Mouse (Mus musculus) embryonic fibroblast, embryonic 13.5 days (primary cell): Measurements from ENCODE around the gene Rnf212b.

Experiments
- CTCF ChIP-seq: IDR thresholded peaks from 2 replicates; pipeline ENCODE4 v1.5.1; 2011; ENCODE audit warnings: mild to moderate bottlenecking, control low read depth, low read length, moderate library complexity, borderline replicate concordance; ENCODE audit not compliant: insufficient read depth
- POLR2A ChIP-seq: IDR thresholded peaks from 2 replicates; pipeline ENCODE4 v1.6.1; 2011; ENCODE audit warnings: low read depth, mild to moderate bottlenecking, control low read depth, low read length, moderate library complexity

DNA sequence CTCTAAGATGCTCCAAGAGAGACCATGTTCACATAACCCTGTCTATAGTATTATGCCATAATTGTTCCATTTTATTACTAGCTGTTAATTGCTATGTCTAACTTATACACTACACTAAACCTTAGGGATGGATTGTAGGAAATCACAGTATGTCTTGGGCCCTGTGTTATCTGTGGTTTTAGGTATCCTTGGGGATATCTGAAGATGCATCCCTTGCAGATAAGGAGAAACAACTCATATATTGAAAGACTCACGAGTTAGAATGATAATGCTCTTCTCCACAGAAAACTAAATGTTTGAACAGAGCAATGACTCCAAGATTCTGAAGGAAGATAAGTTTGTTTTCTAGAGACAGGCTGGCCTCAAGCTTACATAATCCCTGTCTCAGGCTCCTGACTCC, 20.6 kb upstream of the Rnf212b start:
- TF ChIP-seq POLR2A (no peak), CTCF (no peak)
